Mouse (Mus musculus): ENCODE data around the gene Ifna6. TPM values are rescaled to one million over a fixed set of nuclear protein-coding genes. Genes with fewer than 3 reads are reported as not detected.

The Ifna6 gene
- polyA plus RNA-seq, 1 experiment = not detected

GRCm38 (mm10) chr4:88863309-88863708, 36.1 kb downstream of the Ifna6 start:
- Histone ChIP-seq H3K27ac (ENCODE audit: insufficient read depth, low read depth, low read length) (no peak overlapping the region), H3K27me3 (replicated peaks; ENCODE audit: control insufficient read depth, insufficient read depth, low read length) (no peaks in the 10 kb centered on the region), H3K4me3 (ENCODE audit: insufficient read depth, low read depth, low read length) (no peak overlapping the region), H3K36me3 (ENCODE audit: control insufficient read depth, insufficient read depth, low read length) (no peaks in the 10 kb centered on the region), H3K4me1 (ENCODE audit: control insufficient read depth, insufficient read depth, low read length) (no peaks in the 10 kb centered on the region)
- WGBS = 10% methylated on average over 7 of the region's 7 CpGs
- TF ChIP-seq POLR2A (IDR thresholded peaks at IDR 0.05; ENCODE audit: low read depth, low read length) (no peak), CTCF (conservative IDR thresholded peaks at IDR 0.05; ENCODE audit: insufficient read depth, insufficient read length, low read depth, low read length) (no peak)
- no peak for DNase-seq

- WGBS = 78% methylated on average over 9 of the region's 9 CpGs
- Histone ChIP-seq H3K36me3 (ENCODE audit: control insufficient read depth, insufficient read depth, low read length) (no peaks in the 10 kb centered on the region), H3K4me1 (ENCODE audit: control insufficient read depth, insufficient read depth, low read length) (no peaks in the 10 kb centered on the region), H3K27me3 (replicated peaks; ENCODE audit: control insufficient read depth, insufficient read depth, low read length) (no peaks in the 10 kb centered on the region), H3K4me3 (ENCODE audit: insufficient read depth, low read depth, low read length) (no peak overlapping the region), H3K27ac (ENCODE audit: insufficient read depth, low read depth, low read length) (no peak overlapping the region)
- DNase-seq = peak; percentile 25
- no peak for TF ChIP-seq CTCF (conservative IDR thresholded peaks at IDR 0.05; ENCODE audit: insufficient read depth, insufficient read length, low read depth, low read length)
- no peak for TF ChIP-seq POLR2A (IDR thresholded peaks at IDR 0.05; ENCODE audit: low read depth, low read length)
These were observed 37.4 kb downstream of the Ifna6 start for GRCm38 (mm10) chr4:88864599-88864998.

- no peak for TF ChIP-seq POLR2A (IDR thresholded peaks at IDR 0.05; ENCODE audit: low read depth, low read length)
- no peak for TF ChIP-seq CTCF (conservative IDR thresholded peaks at IDR 0.05; ENCODE audit: insufficient read depth, insufficient read length, low read depth, low read length)
- Histone ChIP-seq H3K27ac (ENCODE audit: insufficient read depth, low read depth, low read length) (no peak overlapping the region), H3K27me3 (replicated peaks; ENCODE audit: control insufficient read depth, insufficient read depth, low read length) (no peaks in the 10 kb centered on the region), H3K4me1 (ENCODE audit: control insufficient read depth, insufficient read depth, low read length) (no peaks in the 10 kb centered on the region), H3K36me3 (ENCODE audit: control insufficient read depth, insufficient read depth, low read length) (no peaks in the 10 kb centered on the region), H3K4me3 (ENCODE audit: insufficient read depth, low read depth, low read length) (no peak overlapping the region)
- peak; percentile 21 for DNase-seq
- 64% methylated on average over 6 of the region's 6 CpGs for WGBS
These were observed 37.9 kb downstream of the Ifna6 start for GRCm38 (mm10) chr4:88865011-88865569.

GRCm38 (mm10) chr4:88867366-88867925, 40.2 kb downstream of the Ifna6 start:
- DNase-seq = peak; percentile 76
- 0% methylated on average over 8 of the region's 8 CpGs for WGBS
- no peak for TF ChIP-seq POLR2A (IDR thresholded peaks at IDR 0.05; ENCODE audit: low read depth, low read length)
- TF ChIP-seq CTCF (conservative IDR thresholded peaks at IDR 0.05; ENCODE audit: insufficient read depth, insufficient read length, low read depth, low read length) = peak; percentile 97
- Histone ChIP-seq H3K36me3 (ENCODE audit: control insufficient read depth, insufficient read depth, low read length) (no peaks in the 10 kb centered on the region), H3K27ac (ENCODE audit: insufficient read depth, low read depth, low read length) (no peak overlapping the region), H3K4me3 (ENCODE audit: insufficient read depth, low read depth, low read length) (no peak overlapping the region), H3K27me3 (replicated peaks; ENCODE audit: control insufficient read depth, insufficient read depth, low read length) (no peaks in the 10 kb centered on the region), H3K4me1 (ENCODE audit: control insufficient read depth, insufficient read depth, low read length) (no peaks in the 10 kb centered on the region)

GRCm38 (mm10) chr4:88867926-88868911, 41.0 kb downstream of the Ifna6 start:
- DNase-seq = peak; percentile 12
- no peak for TF ChIP-seq POLR2A (IDR thresholded peaks at IDR 0.05; ENCODE audit: low read depth, low read length)
- no peak for TF ChIP-seq CTCF (conservative IDR thresholded peaks at IDR 0.05; ENCODE audit: insufficient read depth, insufficient read length, low read depth, low read length)
- Histone ChIP-seq H3K4me1 (ENCODE audit: control insufficient read depth, insufficient read depth, low read length) (no peaks in the 10 kb centered on the region), H3K27me3 (replicated peaks; ENCODE audit: control insufficient read depth, insufficient read depth, low read length) (no peaks in the 10 kb centered on the region), H3K36me3 (ENCODE audit: control insufficient read depth, insufficient read depth, low read length) (no peaks in the 10 kb centered on the region), H3K4me3 (ENCODE audit: insufficient read depth, low read depth, low read length) (peak overlapping the region; percentile 57), H3K27ac (ENCODE audit: insufficient read depth, low read depth, low read length) (no peak overlapping the region)
- WGBS = 8% methylated on average over 31 of the region's 31 CpGs

- H3K4me1 ChIP-seq (ENCODE audit: control insufficient read depth, insufficient read depth, low read length) = no peaks in the 10 kb centered on the region
- no peak for TF ChIP-seq POLR2A (IDR thresholded peaks at IDR 0.05; ENCODE audit: low read depth, low read length)
- no peak for TF ChIP-seq CTCF (conservative IDR thresholded peaks at IDR 0.05; ENCODE audit: insufficient read depth, insufficient read length, low read depth, low read length)
- no peak overlapping the region for H3K27ac ChIP-seq (ENCODE audit: insufficient read depth, low read depth, low read length)
- DNase-seq = peak; percentile 51
- 0% methylated on average over 2 of the region's 2 CpGs for WGBS
- no peaks in the 10 kb centered on the region for H3K27me3 ChIP-seq (replicated peaks; ENCODE audit: control insufficient read depth, insufficient read depth, low read length)
- H3K4me3 ChIP-seq (ENCODE audit: insufficient read depth, low read depth, low read length) = no peak overlapping the region
- H3K36me3 ChIP-seq (ENCODE audit: control insufficient read depth, insufficient read depth, low read length) = no peaks in the 10 kb centered on the region
These were observed 45.5 kb downstream of the Ifna6 start for GRCm38 (mm10) chr4:88872691-88873090.
